Mouse (Mus musculus): Measurements from ENCODE around the gene Crybg1.

GRCm38 (mm10) chr10:44114611-44115010 lies 34.0 kb downstream of the Crybg1 start:
- TF ChIP-seq POLR2A (IDR thresholded peaks at IDR 0.05; ENCODE audit: borderline replicate concordance, extremely low read depth, low read depth, low read length) (no peak), CTCF (IDR thresholded peaks at IDR 0.05; ENCODE audit: insufficient read depth, low read length) (no peak)
